Mouse (Mus musculus) heart, embryonic 11.5 days (tissue): Measurements from ENCODE around the gene Cd200. TPM values are rescaled to one million over a fixed set of nuclear protein-coding genes. Genes with fewer than 3 reads are reported as not detected.

Experiments
- ATAC-seq: fragments of 200-750 bp; cut with Nextera tagmentation; replicated peaks from 2 replicates; pipeline ENCODE4 v1.8.0; 2017; ENCODE audit warnings: moderate library complexity; ENCODE audit not compliant: insufficient number of reproducible peaks, low FRiP score, low TSS enrichment
- H3K27ac ChIP-seq: fragments of 300-500 bp; sonication (generic); 2 replicates; pipeline ENCODE4 v1.5.1; 2014; ENCODE audit warnings: mild to moderate bottlenecking, low read depth, low read length
- H3K27me3 ChIP-seq: fragments of 300-500 bp; sonication (generic); 2 replicates; pipeline ENCODE4 v1.6.1; 2014; ENCODE audit warnings: mild to moderate bottlenecking, low read length, mixed read lengths; ENCODE audit not compliant: control insufficient read depth, insufficient read depth
- H3K36me3 ChIP-seq: fragments of 300-500 bp; sonication (generic); 2 replicates; pipeline ENCODE4 v1.6.1; 2014; ENCODE audit warnings: mild to moderate bottlenecking, low read length, moderate library complexity, mixed read lengths; ENCODE audit not compliant: control insufficient read depth, insufficient read depth
- H3K4me1 ChIP-seq: fragments of 300-500 bp; sonication (generic); 2 replicates; pipeline ENCODE4 v1.6.1; 2014; ENCODE audit warnings: low read length; ENCODE audit not compliant: control insufficient read depth, insufficient read depth
- H3K4me2 ChIP-seq: fragments of 300-500 bp; sonication (generic); 2 replicates; pipeline ENCODE4 v1.6.1; 2014; ENCODE audit warnings: mild to moderate bottlenecking, moderate library complexity
- H3K4me3 ChIP-seq: fragments of 300-500 bp; sonication (generic); 2 replicates; pipeline ENCODE4 v1.5.1; 2014; ENCODE audit warnings: low read depth, low read length
- H3K9ac ChIP-seq: fragments of 300-500 bp; sonication (generic); 2 replicates; pipeline ENCODE4 v1.6.1; 2014; ENCODE audit warnings: mild to moderate bottlenecking, low read depth, low read length, moderate library complexity
- H3K9me3 ChIP-seq: fragments of 300-500 bp; sonication (generic); replicated peaks from 2 replicates; pipeline ENCODE4 v1.6.1; 2016; ENCODE audit warnings: low read length; ENCODE audit not compliant: control insufficient read depth
- WGBS: fragments of 180-500 bp; shearing (Covaris S2); extraction: QIAGEN DNeasy Blood & Tissue Kit; methylation state at CpG from one replicate; pipeline ENCODE4 v1.1.7; 2014; ENCODE audit not compliant: insufficient replicate concordance; 5-methylcytosine and 5-hydroxymethylcytosine counted together
- polyA plus RNA-seq: library from polyadenylated mRNA; unstranded; fragments of >200 nt; fragmentation: Nextera tagmentation; extraction: Ambion mirVana; gene quantifications from 2 replicates; pipeline ENCODE4 v1.2.1, GENCODE M21; 2014

Cd200 gene
- polyA plus RNA-seq, 1 experiment from 2014 or later: 9.9 TPM

DNA sequence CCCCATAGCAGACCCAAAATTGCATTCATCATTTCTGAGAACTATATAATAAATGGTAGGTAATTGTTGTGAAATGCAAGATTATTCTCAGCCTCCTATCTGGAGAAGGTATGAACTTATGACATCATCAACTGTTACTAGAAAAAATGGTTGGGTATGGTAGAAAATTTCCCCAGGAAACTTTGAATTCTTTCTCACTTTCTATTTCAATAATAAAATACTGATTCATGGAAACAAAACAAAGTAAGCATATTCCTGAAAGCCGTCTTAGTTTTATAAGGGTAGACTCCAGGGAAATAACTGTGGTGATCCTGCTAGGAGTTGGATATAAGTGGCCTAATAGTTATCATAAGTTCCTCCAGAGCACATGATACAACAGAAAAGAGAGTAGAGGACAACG, 19.8 kb downstream of the Cd200 start:
- H3K4me1 ChIP-seq: no peaks in the 10 kb centered on the region
- no peak overlapping the region for H3K27ac ChIP-seq
- H3K9ac ChIP-seq: no peak overlapping the region
- H3K4me3 ChIP-seq: no peak overlapping the region
- H3K9me3 ChIP-seq: no peaks in the 10 kb centered on the region
- ATAC-seq: no peak
- H3K4me2 ChIP-seq: no peak overlapping the region
- no peaks in the 10 kb centered on the region for H3K36me3 ChIP-seq
- no peaks in the 10 kb centered on the region for H3K27me3 ChIP-seq
- 77% methylated on average over 2 of the region's 2 CpGs for WGBS

DNA sequence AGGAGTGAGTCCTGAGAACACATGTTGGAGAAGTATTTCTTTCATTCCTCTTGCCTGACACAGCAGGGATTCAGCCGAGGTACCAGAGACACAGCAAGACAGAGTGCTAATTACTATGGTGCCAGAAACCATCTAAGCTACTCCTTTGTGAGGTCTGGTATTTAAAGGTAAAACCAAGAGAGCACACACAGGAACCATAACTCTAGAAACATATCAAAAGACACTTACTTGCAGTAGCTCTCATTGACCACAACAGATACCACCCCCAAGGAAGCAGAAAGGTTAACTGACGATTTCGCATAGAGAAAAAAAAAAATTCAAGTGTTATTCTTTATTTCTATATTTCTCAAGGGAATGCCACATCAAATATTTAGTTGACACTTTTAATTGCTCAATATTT, 27.0 kb downstream of the Cd200 start:
- Histone ChIP-seq H3K36me3 (no peaks in the 10 kb centered on the region), H3K9ac (no peak overlapping the region), H3K4me3 (no peak overlapping the region), H3K9me3 (no peaks in the 10 kb centered on the region), H3K27ac (no peak overlapping the region), H3K4me1 (no peaks in the 10 kb centered on the region), H3K4me2 (no peak overlapping the region), H3K27me3 (no peaks in the 10 kb centered on the region)
- ATAC-seq: no peak
- WGBS: 77% methylated on average over 3 of the region's 3 CpGs

DNA sequence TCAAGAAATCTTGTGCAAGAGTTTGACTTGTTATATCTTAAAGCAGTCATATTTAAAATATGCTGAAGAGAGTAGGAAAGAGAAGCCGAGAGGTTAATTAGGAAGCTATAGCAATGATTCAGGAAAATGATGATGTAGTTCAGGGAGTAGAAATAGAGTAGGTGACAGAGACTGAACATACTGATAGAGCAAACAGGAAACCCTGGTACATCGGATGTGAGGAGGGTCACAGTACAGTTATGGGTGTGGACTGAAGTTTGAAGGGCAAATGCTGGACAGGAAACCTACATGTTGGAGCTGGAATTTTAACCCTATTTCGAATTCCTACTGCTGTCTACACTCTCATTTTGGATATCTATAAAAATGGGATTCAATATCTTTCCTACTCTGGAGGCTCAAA, 29.9 kb downstream of the Cd200 start:
- Histone ChIP-seq H3K4me3 (no peak overlapping the region), H3K4me2 (no peak overlapping the region), H3K27ac (no peak overlapping the region), H3K27me3 (no peaks in the 10 kb centered on the region), H3K9me3 (no peaks in the 10 kb centered on the region), H3K36me3 (no peaks in the 10 kb centered on the region), H3K4me1 (no peaks in the 10 kb centered on the region), H3K9ac (no peak overlapping the region)
- 69% methylated on average over 3 of the region's 3 CpGs for WGBS
- ATAC-seq: no peak

DNA sequence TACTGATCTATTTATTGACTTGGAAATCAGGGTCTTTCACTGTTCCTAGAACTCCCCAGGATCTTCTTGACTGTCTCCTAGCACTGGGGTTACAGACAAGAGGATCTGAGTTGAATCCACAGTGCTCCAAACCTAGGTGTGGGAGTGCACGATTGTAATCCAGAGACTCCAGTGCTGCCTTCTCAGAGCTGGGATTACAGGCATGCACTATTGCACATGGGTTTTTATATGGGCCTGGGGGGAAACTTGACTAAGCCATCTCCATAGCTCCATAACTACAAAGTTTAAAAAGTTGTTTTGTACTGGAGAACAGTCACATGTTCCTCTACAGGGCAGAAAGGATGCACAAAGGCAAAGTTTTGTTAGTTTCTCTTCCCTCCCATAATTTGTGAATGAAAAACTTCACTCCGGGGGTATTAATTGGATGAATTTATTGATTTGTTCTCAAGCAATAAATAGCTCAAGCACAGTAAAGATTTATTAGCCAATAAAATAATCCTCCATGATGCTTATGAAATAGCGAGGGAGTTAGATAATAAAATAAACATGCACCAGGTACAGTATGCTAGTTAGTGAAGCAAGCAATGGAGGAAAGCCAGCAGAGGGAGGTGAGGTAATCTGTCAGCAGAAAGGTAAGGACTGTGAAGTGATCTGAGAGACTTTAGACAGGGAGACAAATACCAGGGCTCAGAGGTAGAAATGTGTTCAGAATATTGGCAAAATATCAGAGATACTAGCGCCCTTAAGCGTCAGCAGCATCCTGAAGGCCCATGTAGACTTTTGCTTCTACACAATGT, 30.5 kb downstream of the Cd200 start:
- H3K4me3 ChIP-seq: no peak overlapping the region
- H3K9ac ChIP-seq: no peak overlapping the region
- WGBS: 80% methylated on average over 5 of the region's 5 CpGs
- H3K4me2 ChIP-seq: no peak overlapping the region
- H3K4me1 ChIP-seq: no peaks in the 10 kb centered on the region
- no peaks in the 10 kb centered on the region for H3K36me3 ChIP-seq
- no peaks in the 10 kb centered on the region for H3K9me3 ChIP-seq
- ATAC-seq: no peak
- no peak overlapping the region for H3K27ac ChIP-seq
- no peaks in the 10 kb centered on the region for H3K27me3 ChIP-seq

DNA sequence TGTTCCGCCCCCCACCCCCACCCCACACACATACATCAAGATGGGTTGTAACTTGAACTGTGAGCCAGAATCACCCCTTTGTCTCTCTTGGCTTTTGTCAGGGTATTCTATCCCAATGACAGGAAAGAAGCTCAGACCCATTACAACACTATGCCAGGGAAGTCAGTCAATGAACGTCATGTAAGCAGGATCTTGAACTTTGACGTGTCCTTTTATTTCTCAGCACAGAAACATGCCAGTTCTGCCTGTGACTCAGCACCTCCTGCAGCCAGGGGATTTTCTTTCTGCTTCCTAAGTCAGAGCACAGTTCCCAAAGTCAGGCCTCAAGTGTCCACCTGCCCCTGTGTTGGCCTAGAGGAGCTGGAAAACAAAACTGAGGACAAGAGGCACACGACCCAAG, 31.5 kb downstream of the Cd200 start:
- Histone ChIP-seq H3K4me3 (no peak overlapping the region), H3K9me3 (no peaks in the 10 kb centered on the region), H3K27me3 (no peaks in the 10 kb centered on the region), H3K27ac (no peak overlapping the region), H3K4me1 (no peaks in the 10 kb centered on the region), H3K36me3 (no peaks in the 10 kb centered on the region), H3K4me2 (no peak overlapping the region), H3K9ac (no peak overlapping the region)
- 82% methylated on average over 4 of the region's 4 CpGs for WGBS
- ATAC-seq: no peak

DNA sequence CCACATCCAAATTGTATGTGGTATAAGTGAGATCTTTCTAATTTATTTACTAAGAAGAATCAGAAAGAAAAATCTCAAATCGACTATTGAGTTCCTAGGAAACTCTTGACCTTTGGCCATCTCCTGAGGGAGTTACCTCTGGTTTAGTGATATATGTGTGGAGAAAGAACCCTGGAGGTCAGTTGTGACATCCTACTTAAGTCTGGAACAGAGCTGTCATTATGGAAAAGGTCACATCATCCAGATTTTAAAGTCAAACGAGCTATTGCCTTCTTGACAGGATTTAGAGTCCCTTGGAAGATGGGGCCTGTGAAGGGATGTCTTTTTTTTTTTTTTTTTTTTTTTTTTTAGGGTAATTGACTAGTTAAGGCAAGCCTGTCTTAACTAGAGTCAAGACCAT, 32.0 kb downstream of the Cd200 start:
- ATAC-seq: no peak
- Histone ChIP-seq H3K4me2 (no peak overlapping the region), H3K9ac (no peak overlapping the region), H3K4me3 (no peak overlapping the region), H3K27me3 (no peaks in the 10 kb centered on the region), H3K27ac (no peak overlapping the region), H3K4me1 (no peaks in the 10 kb centered on the region), H3K9me3 (no peaks in the 10 kb centered on the region), H3K36me3 (no peaks in the 10 kb centered on the region)
- 59% methylated on average over 2 of the region's 2 CpGs for WGBS

DNA sequence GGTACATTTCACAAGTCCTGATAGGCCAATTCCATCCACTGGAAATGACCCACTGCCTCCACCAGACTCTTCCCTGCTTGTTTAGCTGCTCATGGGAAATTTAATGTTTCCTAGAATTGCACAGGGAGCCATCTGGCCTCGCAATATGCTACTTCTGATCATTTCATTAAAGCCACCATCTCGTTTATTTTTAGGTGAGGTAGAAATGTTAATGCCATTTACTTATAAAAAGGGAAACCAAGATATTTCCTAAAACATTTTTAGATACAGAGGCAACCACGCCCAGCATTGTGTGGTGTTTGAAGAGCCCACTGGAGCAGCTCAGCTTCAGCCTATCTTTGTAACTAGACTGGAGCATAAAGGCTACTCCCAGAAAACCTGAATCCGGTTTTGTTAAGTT, 32.6 kb downstream of the Cd200 start:
- 67% methylated on average over 4 of the region's 4 CpGs for WGBS
- Histone ChIP-seq H3K9me3 (no peaks in the 10 kb centered on the region), H3K4me3 (no peak overlapping the region), H3K36me3 (no peaks in the 10 kb centered on the region), H3K4me1 (no peaks in the 10 kb centered on the region), H3K27ac (no peak overlapping the region), H3K27me3 (no peaks in the 10 kb centered on the region), H3K4me2 (no peak overlapping the region), H3K9ac (no peak overlapping the region)
- no peak for ATAC-seq

DNA sequence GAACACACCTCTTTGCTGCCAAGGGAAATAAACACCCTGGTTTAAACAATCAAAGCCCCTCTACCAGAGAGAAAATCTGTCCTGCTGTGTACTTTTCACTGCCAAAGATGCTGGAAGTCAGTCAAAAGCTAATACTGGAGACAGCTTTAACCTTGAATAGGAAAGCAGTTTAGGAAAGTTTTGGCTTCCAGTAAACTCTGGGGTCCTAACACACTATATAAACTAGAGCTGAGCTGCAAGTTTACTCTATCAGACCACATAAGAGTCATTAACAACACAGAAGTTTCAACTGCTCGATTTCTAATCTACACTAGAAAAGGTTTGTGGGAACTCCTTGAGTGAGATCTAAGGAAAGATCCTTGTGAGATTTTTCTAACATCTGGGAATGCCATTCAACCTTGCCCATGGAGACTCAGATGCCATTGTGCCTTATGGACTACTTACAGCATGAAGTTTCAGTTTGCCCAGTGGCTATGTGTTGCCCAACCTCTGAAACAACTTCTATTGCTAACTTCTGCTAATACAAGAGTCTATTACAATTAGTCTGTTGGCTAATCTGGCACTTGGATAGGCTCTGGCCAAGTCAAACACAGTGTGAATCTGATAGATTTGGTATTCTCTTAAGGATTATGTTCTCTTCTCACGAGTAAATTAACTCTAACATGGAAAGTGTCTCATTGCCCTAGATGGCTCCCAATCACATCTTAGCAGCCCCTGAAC, 33.2 kb downstream of the Cd200 start:
- ATAC-seq: no peak
- Histone ChIP-seq H3K36me3 (no peaks in the 10 kb centered on the region), H3K27me3 (no peaks in the 10 kb centered on the region), H3K4me3 (no peak overlapping the region), H3K9ac (no peak overlapping the region), H3K4me1 (no peaks in the 10 kb centered on the region), H3K9me3 (no peaks in the 10 kb centered on the region), H3K4me2 (no peak overlapping the region), H3K27ac (no peak overlapping the region)
- 64% methylated on average over 2 of the region's 2 CpGs for WGBS

DNA sequence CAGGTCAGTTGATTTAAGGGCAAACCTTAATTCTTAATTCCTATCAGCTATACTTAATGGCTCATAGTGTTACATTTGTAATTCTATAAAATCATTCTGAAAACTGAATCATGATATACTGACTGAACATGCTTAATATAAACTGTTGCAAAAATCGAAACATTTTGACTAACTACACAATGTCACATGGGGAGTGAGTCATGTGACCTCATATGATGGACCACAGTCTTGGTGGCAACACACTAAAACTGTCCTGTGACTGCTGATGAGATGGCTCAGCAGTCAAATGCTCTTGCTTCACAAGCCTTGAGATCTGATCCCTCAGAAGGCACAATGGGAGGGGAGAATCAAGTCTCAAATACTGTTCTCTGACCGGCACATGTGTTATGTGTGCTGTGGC, 34.8 kb downstream of the Cd200 start:
- no peak for ATAC-seq
- Histone ChIP-seq H3K9me3 (no peaks in the 10 kb centered on the region), H3K9ac (no peak overlapping the region), H3K4me3 (no peak overlapping the region), H3K4me2 (no peak overlapping the region), H3K4me1 (no peaks in the 10 kb centered on the region), H3K36me3 (no peaks in the 10 kb centered on the region), H3K27me3 (no peaks in the 10 kb centered on the region), H3K27ac (no peak overlapping the region)
- WGBS: 75% methylated on average over 2 of the region's 2 CpGs
